Mouse (Mus musculus) liver, embryonic 15.5 days (tissue): ENCODE data around the gene Nr1i3. TPM values are rescaled to one million over a fixed set of nuclear protein-coding genes. Genes with fewer than 3 reads are reported as not detected.
"Not testable (repeated sequence)": the region's sequence is repeated elsewhere in the genome, so short reads cannot be mapped to it uniquely, and the experiment has no call there.

Experiments
- ATAC-seq: fragments of 200-750 bp; cut with Nextera tagmentation; 2 replicates; pipeline ENCODE4 v1.8.0; 2017; ENCODE audit warnings: moderate number of reproducible peaks, mild to moderate bottlenecking, moderate library complexity; ENCODE audit not compliant: insufficient read depth
- H3K27ac ChIP-seq: fragments of 300-500 bp; sonication (generic); replicated peaks from 2 replicates; pipeline ENCODE4 v1.5.1; 2015; ENCODE audit warnings: mild to moderate bottlenecking, inconsistent platforms
- H3K27me3 ChIP-seq: fragments of 300-500 bp; sonication (generic); 2 replicates; pipeline ENCODE4 v1.6.1; 2015; ENCODE audit warnings: mild to moderate bottlenecking, inconsistent platforms
- H3K36me3 ChIP-seq: fragments of 300-500 bp; sonication (generic); replicated peaks from 2 replicates; pipeline ENCODE4 v1.6.1; 2015; ENCODE audit warnings: moderate library complexity, mild to moderate bottlenecking, inconsistent platforms
- H3K4me1 ChIP-seq: fragments of 300-500 bp; sonication (generic); replicated peaks from 2 replicates; pipeline ENCODE4 v1.6.1; 2015; ENCODE audit warnings: inconsistent platforms
- H3K4me2 ChIP-seq: fragments of 300-500 bp; sonication (generic); 2 replicates; pipeline ENCODE4 v1.6.1; 2015; ENCODE audit warnings: moderate library complexity, mild to moderate bottlenecking, inconsistent platforms
- H3K4me3 ChIP-seq: fragments of 300-500 bp; sonication (generic); replicated peaks from 2 replicates; pipeline ENCODE4 v1.5.1; 2015; ENCODE audit warnings: mild to moderate bottlenecking, inconsistent platforms
- H3K9ac ChIP-seq: fragments of 300-500 bp; sonication (generic); 2 replicates; pipeline ENCODE4 v1.6.1; 2015; ENCODE audit warnings: moderate library complexity, mild to moderate bottlenecking, inconsistent platforms
- H3K9me3 ChIP-seq: fragments of 300-500 bp; sonication (generic); replicated peaks from 2 replicates; pipeline ENCODE4 v1.6.1; 2016; ENCODE audit warnings: inconsistent platforms
- WGBS: fragments of 180-500 bp; shearing (Covaris S2); methylation state at CpG from one replicate; pipeline ENCODE4 v1.1.7; 2015; ENCODE audit warnings: mixed read lengths; ENCODE audit not compliant: insufficient replicate concordance; 5-methylcytosine and 5-hydroxymethylcytosine counted together
- polyA plus RNA-seq: library from polyadenylated mRNA; unstranded; fragments of >200 nt; fragmentation: Nextera tagmentation; extraction: Ambion mirVana; gene quantifications from 2 replicates; pipeline ENCODE4 v1.2.1, GENCODE M21; 2015

Gene Nr1i3
- polyA plus RNA-seq, 1 experiment from 2014 or later: 1.1 TPM

- peak overlapping the region; percentile 43 for H3K4me3 ChIP-seq
- H3K9ac ChIP-seq: no peak overlapping the region
- WGBS: 32% methylated on average over 12 of the region's 12 CpGs
- ATAC-seq: peak; percentile 35
- peaks cover 47% of the 10 kb centered on the region for H3K4me1 ChIP-seq
- H3K4me2 ChIP-seq: peak overlapping the region; percentile 27
- H3K27me3 ChIP-seq: no peaks in the 10 kb centered on the region
- no peaks in the 10 kb centered on the region for H3K9me3 ChIP-seq
- peaks cover 42% of the 10 kb centered on the region for H3K36me3 ChIP-seq
- peak overlapping the region; percentile 74 for H3K27ac ChIP-seq
Observed at GRCm38 (mm10) chr1:171232800-171233730, 19.3 kb downstream of the Nr1i3 start.

GRCm38 (mm10) chr1:171234126-171234525 lies 20.4 kb downstream of the Nr1i3 start, which contains the start of gene Fcer1g:
Fcer1g (minus strand) TSS chr1:171234365.
- peak within 1 kb of the TSS; percentile 27 for H3K4me2 ChIP-seq
- peak within 1 kb of the TSS; percentile 43 for H3K4me3 ChIP-seq
- WGBS: 35% methylated on average over 14 of the region's 14 CpGs
- H3K36me3 ChIP-seq: peaks cover 53% of the 10 kb centered on the region
- H3K4me1 ChIP-seq: peaks cover 50% of the 10 kb centered on the region
- H3K27me3 ChIP-seq: no peaks in the 10 kb centered on the region
- no peaks in the 10 kb centered on the region for H3K9me3 ChIP-seq
- H3K9ac ChIP-seq: no peak within 1 kb of the TSS
- peak within 1 kb of the TSS; percentile 74 for H3K27ac ChIP-seq
- ATAC-seq: 0 out of 2 replicates have a peak, but pooled peaks have one; percentile 23

- Histone ChIP-seq H3K36me3 (peaks cover 56% of the 10 kb centered on the region), H3K9me3 (no peaks in the 10 kb centered on the region), H3K4me2 (peak overlapping the region; percentile 27; the same call in 1 of the 2 replicates), H3K4me1 (peaks cover 50% of the 10 kb centered on the region), H3K27me3 (no peaks in the 10 kb centered on the region), H3K27ac (peak overlapping the region; percentile 74), H3K9ac (no peak overlapping the region), H3K4me3 (no peak overlapping the region; the same call in 1 of the 2 replicates)
- WGBS: 61% methylated on average over 4 of the region's 4 CpGs
- ATAC-seq: no peak
Observed at GRCm38 (mm10) chr1:171234538-171234937, 20.8 kb downstream of the Nr1i3 start.

- no peak for ATAC-seq
- Histone ChIP-seq H3K4me3 (no peak overlapping the region), H3K4me2 (no peak overlapping the region), H3K9me3 (no peaks in the 10 kb centered on the region), H3K27ac (no peak overlapping the region), H3K27me3 (no peaks in the 10 kb centered on the region), H3K4me1 (peaks cover 50% of the 10 kb centered on the region), H3K36me3 (peaks cover 68% of the 10 kb centered on the region), H3K9ac (no peak overlapping the region)
- 62% methylated on average over 4 of the region's 4 CpGs for WGBS
Observed at GRCm38 (mm10) chr1:171235791-171236190, 22.0 kb downstream of the Nr1i3 start.

GRCm38 (mm10) chr1:171237438-171237837 lies 23.7 kb downstream of the Nr1i3 start:
- no peak overlapping the region for H3K4me2 ChIP-seq
- peaks cover 83% of the 10 kb centered on the region for H3K36me3 ChIP-seq
- peaks cover 43% of the 10 kb centered on the region for H3K4me1 ChIP-seq
- H3K4me3 ChIP-seq: no peak overlapping the region
- H3K9me3 ChIP-seq: no peaks in the 10 kb centered on the region
- H3K27me3 ChIP-seq: no peaks in the 10 kb centered on the region
- peak overlapping the region; percentile 24 for H3K27ac ChIP-seq
- H3K9ac ChIP-seq: no peak overlapping the region
- no peak for ATAC-seq
- WGBS: 72% methylated on average over 6 of the region's 6 CpGs

- no peak overlapping the region for H3K9ac ChIP-seq
- 64% methylated on average over 14 of the region's 14 CpGs for WGBS
- H3K4me1 ChIP-seq: peaks cover 33% of the 10 kb centered on the region
- no peak overlapping the region for H3K4me2 ChIP-seq
- no peak overlapping the region for H3K4me3 ChIP-seq
- H3K36me3 ChIP-seq: peaks cover 93% of the 10 kb centered on the region
- no peak for ATAC-seq
- H3K27ac ChIP-seq: no peak overlapping the region
- no peaks in the 10 kb centered on the region for H3K27me3 ChIP-seq
- no peaks in the 10 kb centered on the region for H3K9me3 ChIP-seq
Observed at GRCm38 (mm10) chr1:171238463-171238862, 24.7 kb downstream of the Nr1i3 start.

GRCm38 (mm10) chr1:171239992-171240744 lies 26.4 kb downstream of the Nr1i3 start:
- H3K4me2 ChIP-seq: no peak overlapping the region
- whole genome bisulfite sequencing: 73% methylated on average over 15 of the region's 15 CpGs
- no peak overlapping the region for H3K27ac ChIP-seq
- H3K4me1 ChIP-seq: peaks cover 26% of the 10 kb centered on the region
- no peaks in the 10 kb centered on the region for H3K27me3 ChIP-seq
- H3K9me3 ChIP-seq: no peaks in the 10 kb centered on the region
- ATAC-seq: no peak
- H3K36me3 ChIP-seq: peaks cover 91% of the 10 kb centered on the region
- no peak overlapping the region for H3K9ac ChIP-seq
- H3K4me3 ChIP-seq: no peak overlapping the region

GRCm38 (mm10) chr1:171240911-171241310 lies 27.1 kb downstream of the Nr1i3 start:
- H3K9ac ChIP-seq: no peak overlapping the region
- no peak overlapping the region for H3K4me2 ChIP-seq
- WGBS: 79% methylated on average over 10 of the region's 10 CpGs
- no peak for ATAC-seq
- H3K9me3 ChIP-seq: no peaks in the 10 kb centered on the region
- no peak overlapping the region for H3K27ac ChIP-seq
- H3K4me3 ChIP-seq: no peak overlapping the region
- no peaks in the 10 kb centered on the region for H3K27me3 ChIP-seq
- peaks cover 29% of the 10 kb centered on the region for H3K4me1 ChIP-seq
- H3K36me3 ChIP-seq: peaks cover 90% of the 10 kb centered on the region

GRCm38 (mm10) chr1:171241952-171242351 lies 28.2 kb downstream of the Nr1i3 start:
- H3K9ac ChIP-seq, H3K4me3 ChIP-seq, H3K9me3 ChIP-seq, H3K27me3 ChIP-seq, H3K4me2 ChIP-seq, H3K27ac ChIP-seq, ATAC-seq: not testable (repeated sequence)
- Histone ChIP-seq H3K36me3 (peaks cover 81% of the 10 kb centered on the region), H3K4me1 (peaks cover 36% of the 10 kb centered on the region)
- WGBS: 82% methylated on average over 12 of the region's 12 CpGs

- H3K36me3 ChIP-seq: peaks cover 48% of the 10 kb centered on the region
- no peaks in the 10 kb centered on the region for H3K9me3 ChIP-seq
- no peak overlapping the region for H3K27ac ChIP-seq
- no peak overlapping the region for H3K9ac ChIP-seq
- WGBS: 84% methylated on average over 8 of the region's 8 CpGs
- ATAC-seq: no peak
- no peak overlapping the region for H3K4me3 ChIP-seq
- peak overlapping the region; percentile 94; the same call in 1 of the 2 replicates for H3K4me2 ChIP-seq
- H3K4me1 ChIP-seq: peaks cover 41% of the 10 kb centered on the region
- H3K27me3 ChIP-seq: peaks cover 20% of the 10 kb centered on the region
Observed at GRCm38 (mm10) chr1:171245353-171245752, 31.6 kb downstream of the Nr1i3 start.
